Mouse (Mus musculus) 416B (cell line): ENCODE results near the gene Cmss1.

Experiments
- DNase-seq: peaks from one replicate; pipeline ENCODE4 v3.0.0; 2011; ENCODE audit warnings: low read depth

Cmss1 gene

GRCm38 (mm10) chr16:57295216-57295934 lies 311.3 kb downstream of the Cmss1 start:
- DNase-seq: no peak

- DNase-seq: no peak
Observed at GRCm38 (mm10) chr16:57292765-57293164, 313.9 kb downstream of the Cmss1 start, which contains the start of gene Tmem30c. TSS of gene Tmem30c (minus strand) at chr16:57292865.

- DNase-seq: no peak
Observed at GRCm38 (mm10) chr16:57292296-57292695, 314.4 kb downstream of the Cmss1 start.

- DNase-seq: no peak
Observed at GRCm38 (mm10) chr16:57291696-57292095, 315.0 kb downstream of the Cmss1 start.

- no peak for DNase-seq
Observed at GRCm38 (mm10) chr16:57281417-57281816, 325.2 kb downstream of the Cmss1 start.

GRCm38 (mm10) chr16:57280221-57281217 lies 326.1 kb downstream of the Cmss1 start:
- no peak for DNase-seq

GRCm38 (mm10) chr16:57278976-57279626 lies 327.6 kb downstream of the Cmss1 start:
- DNase-seq: peak; percentile 28

- no peak for DNase-seq
Observed at GRCm38 (mm10) chr16:57269751-57270150, 336.9 kb downstream of the Cmss1 start.

- no peak for DNase-seq
Observed at GRCm38 (mm10) chr16:57268058-57268841, 338.4 kb downstream of the Cmss1 start.

- DNase-seq: no peak
Observed at GRCm38 (mm10) chr16:57267068-57267467, 339.6 kb downstream of the Cmss1 start.

- no peak for DNase-seq
Observed at GRCm38 (mm10) chr16:57260152-57260551, 346.5 kb downstream of the Cmss1 start.

- no peak for DNase-seq
Observed at GRCm38 (mm10) chr16:57259356-57260083, 347.1 kb downstream of the Cmss1 start.
